Mouse (Mus musculus) ES-E14 (cell line): ENCODE measurements around the gene Emilin2. TPM values are rescaled to one million over a fixed set of nuclear protein-coding genes. Genes with fewer than 3 reads are reported as not detected.

Experiments used
- DNase-seq: peaks from one replicate; pipeline ENCODE4 v3.0.0-alpha.2; 2013; ENCODE audit warnings: low read depth, low spot score
- H3K27ac ChIP-seq: 2 replicates; pipeline ENCODE4 v1.5.1; 2012; ENCODE audit warnings: low read depth, mild to moderate bottlenecking, low read length, moderate library complexity, mixed read lengths; ENCODE audit not compliant: poor library complexity, insufficient read depth, severe bottlenecking
- H3K36me3 ChIP-seq: 2 replicates; pipeline ENCODE4 v1.6.1; 2012; ENCODE audit warnings: mild to moderate bottlenecking, low read length, moderate library complexity, mixed read lengths; ENCODE audit not compliant: control insufficient read depth, poor library complexity, insufficient read depth, severe bottlenecking
- H3K4me1 ChIP-seq, 2 experiments: fragments of 150-350 bp in 1 of 2; sonication (generic) in 1 of 2; 2 replicates each; pipeline ENCODE4 v1.6.1; 2012; ENCODE audit warnings: low read length in 2 of 2, mild to moderate bottlenecking in 1 of 2, mixed read lengths in 1 of 2; ENCODE audit not compliant: control insufficient read depth in 2 of 2, insufficient read depth in 2 of 2, poor library complexity in 1 of 2
- H3K4me3 ChIP-seq, 2 experiments: fragments of 150-350 bp in 1 of 2; sonication (generic) in 1 of 2; 2 replicates each; pipeline ENCODE4 v1.5.1; 2012; ENCODE audit warnings: low read length in 2 of 2, low read depth in 1 of 2, mild to moderate bottlenecking in 1 of 2, mixed read lengths in 1 of 2; ENCODE audit not compliant: insufficient read depth in 1 of 2, poor library complexity in 1 of 2, severe bottlenecking in 1 of 2
- H3K9ac ChIP-seq: 2 replicates; pipeline ENCODE4 v1.6.1; 2012; ENCODE audit warnings: low read depth, mild to moderate bottlenecking, low read length, mixed read lengths; ENCODE audit not compliant: poor library complexity, insufficient read depth, severe bottlenecking
- H3K9me3 ChIP-seq: fragments of 150-350 bp; sonication (generic); 2 replicates; pipeline ENCODE4 v1.6.1; 2012; ENCODE audit warnings: low read depth, mild to moderate bottlenecking, low read length; ENCODE audit not compliant: control insufficient read depth, insufficient read depth
- CHD2 ChIP-seq: IDR thresholded peaks from 2 replicates; pipeline ENCODE4 v1.6.1; 2014; ENCODE audit warnings: mild to moderate bottlenecking, low read depth, low read length, inconsistent platforms
- HCFC1 ChIP-seq: IDR thresholded peaks from 2 replicates; pipeline ENCODE4 v1.6.1; 2012; ENCODE audit warnings: low read length, inconsistent platforms, borderline replicate concordance; ENCODE audit not compliant: insufficient read depth
- MAFK ChIP-seq: IDR thresholded peaks from 2 replicates; pipeline ENCODE4 v1.6.1; 2014; ENCODE audit warnings: mild to moderate bottlenecking, low read depth, low read length, inconsistent platforms; ENCODE audit not compliant: insufficient read depth
- ZC3H11A ChIP-seq: IDR thresholded peaks from 2 replicates; pipeline ENCODE4 v1.6.1; 2012; ENCODE audit warnings: low read depth, mild to moderate bottlenecking, inconsistent platforms, low read length, borderline replicate concordance
- ZNF384 ChIP-seq: IDR thresholded peaks from 2 replicates; pipeline ENCODE4 v1.6.1; 2012; ENCODE audit warnings: low read depth, low read length, inconsistent platforms
- in situ Hi-C, 2 experiments: fragments of 600-800 bp; cut with MboI; formaldehyde crosslinking; loops; one replicate each; pipeline ENCODE4 v1.15.1; 2025; ENCODE audit warnings: low sequenced_read_pairs in 2 of 2, inconsistent platforms in 1 of 2; ENCODE audit not compliant: unreplicated experiment in 2 of 2
- total RNA-seq: library from RNA; depleted of rRNA; stranded (reverse); fragments of 300-350 nt; gene quantifications from 2 replicates; pipeline ENCODE4 v1.2.3, GENCODE M21; 2012

Emilin2 gene
- total RNA-seq, 1 experiment, result 1.0 TPM

DNA sequence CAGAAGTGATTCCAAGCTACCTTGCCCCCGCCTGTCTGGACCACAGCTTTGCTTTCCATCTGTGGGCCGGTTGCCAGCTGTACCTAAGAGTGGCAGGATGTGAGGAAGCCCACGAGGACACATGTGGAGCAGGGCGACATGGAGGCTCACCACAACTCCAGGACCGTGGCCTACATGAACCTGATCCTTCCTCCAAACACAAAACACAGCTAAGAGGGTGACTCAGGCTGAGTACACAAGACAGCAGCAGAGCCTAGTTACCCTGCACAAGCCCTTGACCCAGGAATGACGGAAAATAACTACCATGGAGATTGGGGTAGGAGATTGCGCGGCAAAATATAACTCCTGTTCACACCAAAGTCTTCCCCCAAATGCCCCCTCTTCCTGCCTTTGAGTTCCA, 44.4 kb downstream of the Emilin2 start:
- no peak overlapping the region for H3K4me3 ChIP-seq
- no peak overlapping the region for H3K9ac ChIP-seq
- no peak overlapping the region; the same call in 1 of the 2 replicates for H3K27ac ChIP-seq
- H3K9me3 ChIP-seq, result no peaks in the 10 kb centered on the region
- no peaks in the 10 kb centered on the region for H3K4me1 ChIP-seq
- in situ Hi-C loops, result no loop called here
- TF ChIP-seq ZC3H11A (no peak), MAFK (no peak), HCFC1 (no peak), CHD2 (no peak), ZNF384 (no peak)
- no peak for DNase-seq
- no peaks in the 10 kb centered on the region for H3K36me3 ChIP-seq

- Histone ChIP-seq H3K9ac (no peak overlapping the region), H3K27ac (no peak overlapping the region), H3K4me3 (no peak overlapping the region), H3K4me1 (no peaks in the 10 kb centered on the region), H3K36me3 (no peaks in the 10 kb centered on the region), H3K9me3 (no peaks in the 10 kb centered on the region)
- in situ Hi-C loops, result no loop called here
- no peak for DNase-seq
- TF ChIP-seq CHD2 (no peak), HCFC1 (no peak), ZNF384 (no peak), MAFK (no peak), ZC3H11A (no peak)
These were observed 46.3 kb downstream of the Emilin2 start for GRCm38 (mm10) chr17:71265336-71266051.

- Histone ChIP-seq H3K4me1 (no peaks in the 10 kb centered on the region), H3K27ac (no peak overlapping the region), H3K4me3 (no peak overlapping the region), H3K9me3 (no peaks in the 10 kb centered on the region), H3K9ac (no peak overlapping the region), H3K36me3 (no peaks in the 10 kb centered on the region)
- in situ Hi-C loops, result no loop called here
- DNase-seq, result no peak
- no peak for TF ChIP-seq CHD2
- no peak for TF ChIP-seq MAFK
- TF ChIP-seq ZC3H11A, result no peak
- no peak for TF ChIP-seq ZNF384
- no peak for TF ChIP-seq HCFC1
These were observed 47.0 kb downstream of the Emilin2 start for GRCm38 (mm10) chr17:71264739-71265138.

DNA sequence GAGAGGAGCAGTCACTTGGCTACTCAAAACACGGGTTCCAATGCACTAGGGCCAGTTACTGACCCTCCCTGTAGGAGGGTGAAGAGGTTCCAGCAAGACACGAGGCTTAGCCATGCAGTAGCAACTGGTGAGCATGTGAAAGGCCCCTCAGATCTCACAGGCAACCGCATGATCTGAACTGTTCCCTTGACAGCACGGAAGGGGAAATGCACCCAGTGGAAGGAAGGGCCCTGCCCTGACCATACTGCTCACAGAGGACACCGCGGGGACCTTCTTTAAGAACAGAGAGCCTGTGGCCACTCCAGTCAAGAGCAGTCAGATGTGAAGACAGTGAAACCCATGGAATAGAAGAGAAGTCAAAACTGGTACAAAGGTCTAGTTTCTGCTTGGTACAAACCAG, 48.6 kb downstream of the Emilin2 start:
- H3K9ac ChIP-seq, result no peak overlapping the region
- in situ Hi-C loops, result no loop called here
- H3K27ac ChIP-seq, result no peak overlapping the region
- H3K4me3 ChIP-seq, result no peak overlapping the region
- no peak for DNase-seq
- no peaks in the 10 kb centered on the region for H3K9me3 ChIP-seq
- no peaks in the 10 kb centered on the region for H3K4me1 ChIP-seq
- TF ChIP-seq ZC3H11A (no peak), HCFC1 (no peak), MAFK (no peak), CHD2 (no peak), ZNF384 (no peak)
- H3K36me3 ChIP-seq, result no peaks in the 10 kb centered on the region

DNA sequence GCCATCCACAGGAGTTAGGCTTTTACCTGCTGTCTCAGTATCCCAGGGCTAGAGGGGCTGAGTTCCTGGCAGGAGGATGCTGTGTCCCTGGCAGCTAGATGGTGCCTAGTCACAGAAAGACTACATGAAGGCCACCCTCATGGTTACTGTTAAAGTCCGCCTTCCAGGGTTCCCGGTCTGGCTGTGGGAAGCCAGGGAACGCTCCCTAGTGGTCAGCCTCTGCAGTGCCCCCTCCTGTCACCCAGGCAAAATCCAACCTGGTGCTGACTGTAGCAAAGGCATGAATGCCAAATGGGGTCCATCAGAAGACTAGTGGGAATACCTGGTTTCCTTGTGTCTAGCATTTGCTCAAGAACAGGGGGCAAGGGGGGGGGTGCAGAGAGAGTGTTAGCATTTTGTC, 51.1 kb downstream of the Emilin2 start:
- in situ Hi-C loops, result no loop called here
- Histone ChIP-seq H3K27ac (no peak overlapping the region), H3K4me3 (no peak overlapping the region), H3K36me3 (no peaks in the 10 kb centered on the region), H3K9me3 (no peaks in the 10 kb centered on the region), H3K4me1 (no peaks in the 10 kb centered on the region), H3K9ac (no peak overlapping the region)
- DNase-seq, result peak; percentile 24
- TF ChIP-seq CHD2 (no peak), ZC3H11A (no peak), ZNF384 (no peak), HCFC1 (no peak), MAFK (no peak)
